ENCODE assay signal across 11 mouse cellular contexts in genomic region chr10:69531569-69531968, GRCm38 (mm10).
A peak's percentile ranks its signal among the peaks of the same experiment; 100 is the strongest.
DNase-seq lines count a peak whose midpoint lies in the region; TF ChIP-seq lines count a peak whose summit lies in the region.
"Had no signal": no experiment of that assay in that cellular context is flagged by ENCODE, and none has a peak within 500 bp of the region (broad histone marks: within the 10 kb centered on the region; RNA-seq: fewer than 3 reads in every experiment).

No protein-coding gene starts in this region.

- H3K27ac ChIP-seq in cerebellum, adult 2 months (ENCODE audit: insufficient read depth, low read length): no peak overlapping the region
- H3K27ac ChIP-seq in left cerebral cortex, adult 2 months: no peak overlapping the region
- H3K27ac ChIP-seq: embryonic facial prominence, embryonic 13.5 days; macrophage had no signal

- no peak for TF ChIP-seq POLR2A in cerebellum, adult 2 months (IDR thresholded peaks at IDR 0.05; ENCODE audit: borderline replicate concordance, insufficient read depth, low read length)

- H3K27me3 ChIP-seq in cerebellum, adult 2 months (ENCODE audit: control insufficient read depth, insufficient read depth, low read length): no peaks in the 10 kb centered on the region
- H3K27me3 ChIP-seq: embryonic facial prominence, embryonic 13.5 days had no signal

- 83% methylated on average over 5 of the region's 5 CpGs for WGBS in cerebellum, adult 2 months

- H3K4me1 ChIP-seq in cerebellum, adult 2 months (ENCODE audit: control insufficient read depth, insufficient read depth, low read length): no peaks in the 10 kb centered on the region

- no peak overlapping the region for H3K4me3 ChIP-seq in cerebellum, adult 2 months (replicated peaks; ENCODE audit: insufficient read depth, low read depth, low read length)
- no peak overlapping the region for H3K4me3 ChIP-seq in left cerebral cortex, adult 2 months
- H3K4me3 ChIP-seq: embryonic facial prominence, embryonic 13.5 days had no signal

- intact Hi-C loops in left cerebral cortex, adult 2 months (cut with DNase I): loop anchor here (5.0 kb wide), 1 partner anchor 101 kb away; no protein-coding TSS in a partner anchor

- DNase-seq in cerebellum, adult 2 months: peak in 1 of 2 experiments; percentile 11
- no peak for DNase-seq in cerebellum, adult 8-10 months
- DNase-seq in left cerebral cortex, adult 2 months (ENCODE audit: extremely low spot score in 1 of 2, low spot score in 2 of 2): no peak
- no peak for DNase-seq in left cerebral cortex, adult 11 months (ENCODE audit: low spot score)
- peak; percentile 14 for DNase-seq in thymus, postnatal 25 days
- no peak for DNase-seq in thymus, postnatal 36 days
- DNase-seq in testis, postnatal 14 days (ENCODE audit: low spot score): peak; percentile 39
- no peak for DNase-seq in ovary, postnatal 36 days (ENCODE audit: low spot score)
- DNase-seq: heart, postnatal 10 days had no signal

- TF ChIP-seq CTCF in cerebellum, adult 2 months (IDR thresholded peaks at IDR 0.05; ENCODE audit: borderline replicate concordance, insufficient read depth, low read depth, low read length): peak; percentile 9; the same call in 1 of the 2 replicates
- peak; percentile 56 for TF ChIP-seq CTCF in left cerebral cortex, adult 2 months (IDR thresholded peaks at IDR 0.05)

Comparison
In these comparisons a context has a peak if more than half of its experiments do, and no peak if none do; other contexts are left out.
1. DNase-seq: peak in thymus, postnatal 25 days (single experiment) and testis, postnatal 14 days (single experiment); none in cerebellum, adult 8-10 months (single experiment), left cerebral cortex, adult 2 months (0 of 2), left cerebral cortex, adult 11 months (single experiment), thymus, postnatal 36 days (0 of 2) and ovary, postnatal 36 days (single experiment).